In the genomic region with DNA sequence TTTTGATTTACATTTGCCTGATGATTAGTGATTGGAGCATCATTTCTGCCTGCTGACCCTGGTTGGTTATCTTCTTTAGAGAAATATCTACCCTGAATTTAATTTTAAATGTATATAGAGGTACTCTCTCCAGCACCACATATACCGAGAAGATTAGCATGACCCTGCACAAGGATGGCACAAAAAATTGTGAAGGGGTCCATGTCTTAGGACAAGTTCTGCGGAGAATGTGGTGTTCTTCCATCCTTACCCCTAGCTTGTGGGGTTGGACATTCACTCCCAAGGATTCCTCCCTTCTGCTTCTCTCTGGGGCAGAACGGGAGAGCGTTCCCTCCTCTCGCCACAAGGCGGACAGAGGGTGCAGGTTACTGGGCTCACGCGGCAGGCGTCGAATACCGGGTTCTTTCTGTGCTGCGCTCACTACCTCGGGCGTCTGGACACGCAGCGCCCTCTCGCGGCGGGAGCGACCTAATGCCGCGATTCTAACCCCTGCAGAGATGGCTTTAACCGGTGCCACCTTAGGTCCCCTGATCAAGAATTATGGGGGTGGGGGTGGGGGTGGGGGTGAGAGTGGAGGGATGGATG, we compare ENCODE assay signal across 8 mouse cellular contexts.
DNase-seq lines count a peak whose midpoint lies in the region; TF ChIP-seq lines count a peak whose summit lies in the region.

No protein-coding gene starts in this region.

- peaks cover 13% of the 10 kb centered on the region for H3K4me1 ChIP-seq in megakaryocyte, embryonic 14.5 days

- H3K4me3 ChIP-seq in gastrocnemius, adult 2 months: no peak overlapping the region
- H3K4me3 ChIP-seq in left cerebral cortex, adult 2 months: no peak overlapping the region
- H3K4me3 ChIP-seq in megakaryocyte, embryonic 14.5 days (replicated peaks): peak overlapping the region; percentile 69

- peak; percentile 71 for TF ChIP-seq CTCF in gastrocnemius, adult 2 months (IDR thresholded peaks at IDR 0.05)
- TF ChIP-seq CTCF in left cerebral cortex, adult 2 months (IDR thresholded peaks at IDR 0.05): peak; percentile 73

- no peak overlapping the region for H3K27ac ChIP-seq in gastrocnemius, adult 2 months
- no peak overlapping the region for H3K27ac ChIP-seq in left cerebral cortex, adult 2 months

- intact Hi-C loops in gastrocnemius, adult 2 months (cut with DNase I): no loop called here
- intact Hi-C loops in left cerebral cortex, adult 2 months (cut with DNase I): no loop called here

- H3K27me3 ChIP-seq in megakaryocyte, embryonic 14.5 days (replicated peaks): peaks cover 10% of the 10 kb centered on the region

- peak; percentile 93 for DNase-seq in R1 (ENCODE audit: low read depth, low spot score)
- peak; percentile 53 to 65 for DNase-seq in cerebellum, postnatal 36 days
- peak; percentile 83 for DNase-seq in gastrocnemius, adult 2 months
- DNase-seq in hindlimb bud, embryonic 11.5 days (ENCODE audit: extremely low spot score, low read depth, low spot score): peak; percentile 75
- peak; percentile 63 to 68 for DNase-seq in left cerebral cortex, adult 2 months (ENCODE audit: extremely low spot score in 1 of 2, low spot score in 2 of 2)
- DNase-seq in right cerebral cortex, adult 2 months (ENCODE audit: low spot score in 2 of 2): peak; percentile 65 to 68
- DNase-seq in urinary bladder, adult 2 months (ENCODE audit: low spot score): peak; percentile 51

- H3K36me3 ChIP-seq in megakaryocyte, embryonic 14.5 days (replicated peaks; ENCODE audit: low read length): no peaks in the 10 kb centered on the region

- peaks cover 9% of the 10 kb centered on the region for H3K9me3 ChIP-seq in megakaryocyte, embryonic 14.5 days
